Mouse (Mus musculus) splenic B cell, adult 2 months (primary cell): ENCODE results near the gene Col1a1.

ENCODE experiments used
- DNase-seq: peaks from one replicate; pipeline ENCODE4 v3.0.0-alpha.2; 2011; ENCODE audit warnings: low read depth, low spot score
- H3K27me3 ChIP-seq: 2 replicates; pipeline ENCODE4 v1.6.1; 2012; ENCODE audit warnings: mild to moderate bottlenecking, low read length, moderate library complexity, mixed read lengths; ENCODE audit not compliant: control insufficient read depth, poor library complexity, insufficient read depth, severe bottlenecking
- H3K36me3 ChIP-seq: 2 replicates; pipeline ENCODE4 v1.6.1; 2012; ENCODE audit warnings: mild to moderate bottlenecking, low read length, moderate library complexity, mixed read lengths; ENCODE audit not compliant: control insufficient read depth, poor library complexity, insufficient read depth, severe bottlenecking

The Col1a1 gene

DNA sequence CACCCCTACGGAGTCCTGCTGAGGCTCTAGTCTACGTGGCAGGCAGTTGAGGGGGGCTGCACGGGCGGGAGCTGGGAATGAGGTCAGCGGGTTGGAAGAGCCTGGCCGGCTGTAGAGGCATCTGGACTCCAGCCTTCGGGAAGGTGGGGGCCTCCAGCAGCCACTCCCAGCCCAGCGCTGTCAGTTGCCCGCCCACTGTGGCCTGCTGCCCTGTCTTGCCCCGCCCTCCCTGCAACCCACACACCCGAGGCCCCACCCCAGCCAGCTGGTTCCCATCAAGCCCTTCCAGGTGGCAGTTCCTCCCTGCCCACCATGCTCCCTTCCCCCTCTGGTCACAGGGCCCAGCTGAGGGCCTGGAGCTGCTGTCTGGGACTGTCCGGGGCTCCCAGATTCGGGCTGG lies 7.2 kb upstream of the Col1a1 start:
- DNase-seq: no peak
- Histone ChIP-seq H3K27me3 (no peaks in the 10 kb centered on the region), H3K36me3 (no peaks in the 10 kb centered on the region)

DNA sequence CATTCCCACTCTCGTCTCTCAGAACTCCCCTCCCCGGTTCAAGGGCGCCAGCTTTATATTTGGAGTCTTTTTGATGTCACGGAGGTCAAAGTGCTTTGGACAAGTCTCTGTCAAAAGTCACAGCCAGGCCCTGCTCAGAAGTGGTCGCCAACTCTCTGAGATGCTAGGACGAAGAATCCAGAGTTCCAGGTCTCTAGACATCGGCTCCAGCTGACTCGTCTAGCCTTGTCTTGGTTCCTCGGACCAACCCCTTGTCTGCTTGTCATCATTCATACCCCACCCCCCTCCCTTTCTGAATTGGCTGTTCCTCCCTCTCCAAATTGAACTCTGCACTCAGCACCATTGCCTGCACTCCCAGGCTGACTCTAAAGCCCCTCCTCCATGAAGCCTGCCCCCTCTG lies 6.4 kb upstream of the Col1a1 start:
- DNase-seq: no peak
- H3K36me3 ChIP-seq: no peaks in the 10 kb centered on the region
- no peaks in the 10 kb centered on the region for H3K27me3 ChIP-seq

DNA sequence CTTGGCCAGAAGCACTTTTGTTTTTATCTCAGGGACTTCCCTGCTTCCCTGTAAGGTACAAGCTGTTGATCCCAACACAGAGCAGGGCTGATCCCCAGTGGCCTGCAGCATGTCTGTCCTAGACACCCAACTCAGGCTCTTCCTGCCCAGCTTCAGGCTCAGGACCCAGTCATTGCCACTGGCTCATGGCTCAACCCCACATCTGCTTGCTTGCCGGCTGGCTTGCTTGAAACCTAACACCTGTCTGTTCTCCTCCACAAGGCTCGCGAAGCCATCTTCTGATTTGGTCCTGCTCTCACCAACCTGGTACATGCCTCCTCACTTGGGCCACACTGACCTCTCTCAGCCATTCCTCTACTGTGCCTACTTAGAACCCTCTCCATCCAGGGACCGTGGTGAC lies 5.9 kb upstream of the Col1a1 start:
- Histone ChIP-seq H3K27me3 (no peaks in the 10 kb centered on the region), H3K36me3 (no peaks in the 10 kb centered on the region)
- DNase-seq: no peak

DNA sequence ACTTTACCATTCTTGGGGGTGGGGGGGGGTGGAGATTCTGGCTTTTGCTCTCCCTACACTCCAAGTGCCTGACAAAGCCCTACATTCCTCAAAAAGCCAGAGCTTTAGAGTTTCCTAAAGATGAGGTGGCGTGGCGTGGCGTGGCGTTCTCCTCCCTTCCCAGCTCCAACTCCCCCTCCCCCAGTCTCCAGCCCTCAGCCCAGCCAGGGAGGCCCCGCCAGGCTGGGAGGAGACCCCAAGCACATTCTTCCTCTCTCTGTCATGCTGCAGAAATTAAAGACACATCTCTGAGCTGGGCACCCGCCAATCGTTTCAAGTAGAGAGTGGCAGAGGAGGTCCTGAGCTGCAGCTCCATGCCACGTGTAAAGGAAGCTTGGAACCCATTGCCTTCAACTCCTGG lies 2.4 kb upstream of the Col1a1 start:
- DNase-seq: no peak
- Histone ChIP-seq H3K36me3 (no peaks in the 10 kb centered on the region), H3K27me3 (no peaks in the 10 kb centered on the region)

DNA sequence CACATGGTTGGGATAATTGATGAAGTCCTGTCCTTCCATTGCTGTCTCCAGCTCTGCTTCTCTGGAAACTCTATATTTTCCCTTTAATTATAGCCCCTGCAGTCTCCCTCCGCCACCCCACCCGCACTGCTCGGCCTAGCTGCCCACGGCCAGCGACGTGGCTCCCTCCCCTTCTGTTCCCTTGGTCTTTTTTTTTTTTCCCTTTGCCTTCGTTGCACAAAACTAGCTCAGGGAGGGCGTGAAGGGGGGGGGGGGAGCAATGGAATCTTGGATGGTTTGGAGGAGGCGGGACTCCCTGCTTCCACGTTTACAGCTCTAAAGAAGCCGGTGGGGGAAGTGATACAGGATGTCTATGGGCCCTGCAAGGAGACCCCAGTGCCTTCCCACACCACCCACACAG lies 1.5 kb upstream of the Col1a1 start:
- H3K36me3 ChIP-seq: no peaks in the 10 kb centered on the region
- no peak for DNase-seq
- no peaks in the 10 kb centered on the region for H3K27me3 ChIP-seq

DNA sequence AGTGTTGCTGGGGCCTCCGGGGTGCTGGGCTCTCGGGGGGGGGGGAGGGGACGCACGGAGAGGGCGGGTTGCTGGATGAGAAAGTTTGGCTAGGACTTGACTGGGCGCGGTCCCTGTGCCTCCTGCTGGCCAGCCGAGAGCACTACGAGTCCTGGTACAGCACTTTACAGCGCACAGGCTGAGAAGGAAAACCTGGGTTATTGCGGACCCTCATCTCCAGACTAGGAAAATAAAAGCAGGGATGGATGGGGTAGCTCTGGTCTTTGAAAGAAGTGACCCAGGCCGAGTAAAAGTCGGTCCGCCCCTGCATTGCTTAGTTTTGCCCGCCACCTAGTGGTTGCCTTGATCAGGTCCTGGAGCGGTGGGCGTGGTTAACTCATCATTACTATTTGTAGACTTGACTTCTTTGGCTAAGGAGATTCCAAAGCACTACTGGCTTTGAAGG lies 849 bp downstream of the Col1a1 start:
- DNase-seq: peak; percentile 82
- H3K36me3 ChIP-seq: no peaks in the 10 kb centered on the region
- H3K27me3 ChIP-seq: no peaks in the 10 kb centered on the region

DNA sequence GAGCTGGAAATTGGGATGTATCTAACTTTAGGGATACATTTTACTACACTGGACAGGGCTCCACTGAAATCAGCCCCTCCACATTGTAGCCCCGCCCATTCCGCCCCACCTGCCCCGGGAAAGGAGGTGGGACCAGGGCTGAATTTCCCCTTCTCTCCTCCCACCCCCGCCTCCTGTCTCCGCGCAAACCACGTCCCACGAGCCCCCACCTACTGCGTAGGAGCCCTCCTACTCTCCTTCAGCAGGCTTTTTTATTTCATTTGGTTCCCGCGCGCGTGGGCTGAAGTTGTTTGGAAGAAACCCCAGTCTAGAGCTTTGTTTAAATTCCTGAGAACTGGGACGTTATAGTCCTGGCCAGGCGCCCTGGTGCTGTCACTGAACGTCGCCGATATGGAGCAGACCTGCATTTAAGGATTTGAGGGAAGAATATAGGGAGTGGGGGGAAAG lies 1.3 kb downstream of the Col1a1 start:
- no peaks in the 10 kb centered on the region for H3K27me3 ChIP-seq
- no peaks in the 10 kb centered on the region for H3K36me3 ChIP-seq
- DNase-seq: no peak

DNA sequence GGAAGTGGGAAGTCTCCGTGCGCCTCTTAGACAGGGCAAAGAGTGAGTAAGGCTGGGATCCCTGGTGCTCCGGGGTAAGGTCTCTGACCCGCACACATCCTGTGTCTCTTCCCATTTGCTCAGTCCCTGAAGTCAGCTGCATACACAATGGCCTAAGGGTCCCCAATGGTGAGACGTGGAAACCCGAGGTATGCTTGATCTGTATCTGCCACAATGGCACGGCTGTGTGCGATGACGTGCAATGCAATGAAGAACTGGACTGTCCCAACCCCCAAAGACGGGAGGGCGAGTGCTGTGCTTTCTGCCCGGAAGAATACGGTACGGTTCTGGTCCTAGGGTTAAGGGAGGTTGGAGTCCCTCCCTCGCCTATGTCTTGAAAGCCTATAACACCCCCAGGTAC lies 1.8 kb downstream of the Col1a1 start:
- Histone ChIP-seq H3K27me3 (no peaks in the 10 kb centered on the region), H3K36me3 (no peaks in the 10 kb centered on the region)
- peak; percentile 21 for DNase-seq

DNA sequence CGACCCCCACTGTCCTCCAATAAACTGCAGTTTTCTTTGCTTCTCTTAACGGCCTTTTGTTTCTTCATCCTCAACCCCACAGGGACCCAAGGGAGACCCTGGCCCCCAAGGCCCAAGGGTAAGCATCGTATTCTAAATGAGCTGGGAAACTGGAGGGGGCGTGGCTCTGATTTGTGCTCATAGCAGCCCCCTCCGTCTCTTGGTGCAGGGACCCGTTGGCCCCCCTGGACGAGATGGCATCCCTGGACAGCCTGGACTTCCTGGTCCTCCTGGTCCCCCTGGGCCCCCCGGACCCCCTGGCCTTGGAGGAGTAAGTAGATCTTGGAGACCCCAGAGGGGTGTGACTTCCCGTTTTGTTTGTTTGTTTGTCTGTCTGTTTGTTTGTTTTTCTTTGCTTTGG lies 2.3 kb downstream of the Col1a1 start:
- H3K36me3 ChIP-seq: no peaks in the 10 kb centered on the region
- H3K27me3 ChIP-seq: no peaks in the 10 kb centered on the region
- DNase-seq: no peak

DNA sequence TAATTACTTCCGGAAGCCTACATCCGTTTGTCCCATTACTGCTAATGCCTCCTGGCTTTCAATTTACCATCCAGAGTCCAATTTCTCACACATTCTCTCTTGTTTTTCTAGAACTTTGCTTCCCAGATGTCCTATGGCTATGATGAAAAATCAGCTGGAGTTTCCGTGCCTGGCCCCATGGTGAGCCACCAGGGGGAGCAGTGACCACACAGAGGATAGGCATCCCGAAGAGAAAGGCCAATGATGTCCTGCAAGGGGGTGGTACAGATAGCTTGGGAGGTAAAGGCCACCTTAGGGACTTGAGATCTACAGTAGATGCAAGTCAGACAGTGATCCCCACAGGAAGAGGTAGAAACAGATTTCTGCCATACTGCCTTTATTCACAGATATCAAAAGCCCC lies 3.3 kb downstream of the Col1a1 start:
- peak; percentile 65 for DNase-seq
- Histone ChIP-seq H3K36me3 (no peaks in the 10 kb centered on the region), H3K27me3 (no peaks in the 10 kb centered on the region)

DNA sequence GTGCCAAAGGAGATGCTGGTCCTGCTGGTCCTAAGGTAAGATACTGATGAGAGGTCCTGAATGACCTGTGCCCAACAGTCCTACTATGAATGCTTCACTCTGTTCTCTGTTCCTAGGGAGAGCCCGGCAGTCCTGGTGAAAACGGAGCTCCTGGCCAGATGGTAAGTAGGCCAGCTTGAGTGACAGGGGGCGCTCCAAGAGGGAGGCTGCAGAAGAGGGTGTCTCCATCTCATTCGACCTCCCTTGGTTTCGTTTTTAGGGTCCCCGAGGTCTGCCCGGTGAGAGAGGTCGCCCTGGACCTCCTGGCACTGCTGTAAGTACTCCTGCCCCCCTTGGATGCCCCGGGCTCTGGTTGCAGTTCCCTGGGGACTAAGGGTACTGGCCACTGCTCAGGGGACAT lies 5.1 kb downstream of the Col1a1 start:
- no peaks in the 10 kb centered on the region for H3K27me3 ChIP-seq
- H3K36me3 ChIP-seq: no peaks in the 10 kb centered on the region
- no peak for DNase-seq

DNA sequence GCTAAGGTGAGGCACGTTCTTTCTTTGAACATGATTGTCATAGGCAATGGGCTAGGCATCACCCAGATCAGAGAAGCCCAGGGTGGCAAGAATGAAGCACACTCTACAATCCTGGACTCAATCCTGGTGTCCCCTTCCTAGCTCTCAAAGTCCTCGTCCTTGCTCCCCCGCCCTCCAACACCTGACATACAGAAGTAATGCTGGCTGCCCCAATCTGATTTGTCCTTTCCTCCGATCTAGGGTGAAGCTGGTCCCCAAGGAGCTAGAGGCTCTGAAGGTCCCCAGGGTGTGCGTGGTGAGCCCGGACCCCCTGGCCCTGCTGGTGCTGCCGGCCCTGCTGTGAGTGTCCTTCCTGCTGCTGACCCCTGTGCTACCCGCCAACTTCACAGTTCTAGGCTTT lies 5.8 kb downstream of the Col1a1 start:
- Histone ChIP-seq H3K27me3 (no peaks in the 10 kb centered on the region), H3K36me3 (no peaks in the 10 kb centered on the region)
- DNase-seq: no peak

DNA sequence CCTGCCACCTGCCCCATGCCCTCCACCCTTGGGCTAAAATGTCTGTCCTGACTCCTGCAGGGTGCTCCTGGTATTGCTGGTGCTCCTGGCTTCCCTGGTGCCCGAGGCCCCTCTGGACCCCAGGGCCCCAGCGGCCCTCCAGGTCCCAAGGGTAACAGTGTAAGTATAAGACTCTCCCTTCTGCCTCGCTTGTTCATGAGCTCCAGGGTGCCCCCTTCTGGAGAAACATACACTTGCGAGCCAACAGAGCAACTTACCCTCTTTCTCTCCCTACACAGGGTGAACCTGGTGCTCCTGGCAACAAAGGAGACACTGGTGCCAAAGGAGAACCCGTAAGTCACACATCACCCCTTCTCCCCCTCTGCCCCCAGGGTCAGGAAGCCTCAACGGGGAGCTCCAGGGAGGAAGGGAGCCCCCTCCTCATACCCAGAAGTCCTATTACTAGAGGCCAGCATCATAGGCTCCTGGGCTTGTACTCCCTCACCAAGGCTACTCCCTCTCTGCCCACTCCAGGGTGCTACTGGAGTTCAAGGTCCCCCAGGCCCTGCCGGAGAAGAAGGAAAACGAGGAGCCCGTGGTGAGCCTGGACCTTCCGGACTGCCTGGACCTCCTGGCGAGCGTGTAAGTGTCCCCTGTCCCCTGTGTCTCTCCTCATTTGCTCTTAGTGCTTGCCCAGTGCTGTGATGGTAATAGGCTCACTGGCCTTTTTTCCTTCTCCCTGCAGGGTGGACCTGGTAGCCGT lies 6.4 kb downstream of the Col1a1 start:
- Histone ChIP-seq H3K27me3 (no peaks in the 10 kb centered on the region), H3K36me3 (no peaks in the 10 kb centered on the region)
- peak; percentile 60 for DNase-seq

DNA sequence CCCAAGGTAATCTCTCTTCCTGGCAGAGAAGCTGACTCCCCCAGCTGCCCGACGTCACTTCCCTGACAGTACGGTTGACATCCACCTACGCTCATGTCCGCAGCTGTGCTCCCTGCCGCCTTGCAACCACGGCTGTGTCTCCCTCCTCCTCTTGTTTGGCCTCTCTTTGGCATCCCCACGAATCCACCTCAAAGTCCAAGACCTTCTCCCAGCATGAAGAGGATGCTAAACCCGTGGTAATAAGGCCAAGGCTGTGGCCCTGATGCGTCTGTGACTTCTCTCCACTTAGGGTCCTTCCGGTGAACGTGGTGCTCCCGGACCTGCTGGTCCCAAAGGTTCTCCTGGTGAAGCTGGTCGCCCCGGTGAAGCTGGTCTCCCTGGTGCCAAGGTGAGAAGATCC lies 7.0 kb downstream of the Col1a1 start:
- DNase-seq: no peak
- no peaks in the 10 kb centered on the region for H3K36me3 ChIP-seq
- no peaks in the 10 kb centered on the region for H3K27me3 ChIP-seq

DNA sequence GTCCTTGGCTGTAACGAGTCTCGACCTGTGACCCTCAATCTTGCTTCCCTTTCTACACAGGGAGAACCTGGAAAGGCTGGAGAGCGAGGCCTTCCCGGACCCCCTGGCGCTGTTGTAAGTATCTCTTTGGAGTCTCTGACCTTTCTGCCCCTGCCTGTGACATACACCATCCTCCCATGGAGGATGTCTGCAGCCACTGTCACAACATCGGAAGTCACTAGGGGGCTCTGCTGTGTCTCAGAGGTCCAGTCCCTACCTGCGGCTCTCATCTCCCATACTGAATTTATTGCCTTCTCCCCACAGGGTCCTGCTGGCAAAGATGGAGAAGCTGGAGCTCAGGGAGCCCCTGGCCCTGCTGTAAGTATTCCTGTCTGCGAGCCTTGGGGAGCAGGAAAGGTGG lies 8.3 kb downstream of the Col1a1 start:
- no peaks in the 10 kb centered on the region for H3K36me3 ChIP-seq
- H3K27me3 ChIP-seq: no peaks in the 10 kb centered on the region
- no peak for DNase-seq

DNA sequence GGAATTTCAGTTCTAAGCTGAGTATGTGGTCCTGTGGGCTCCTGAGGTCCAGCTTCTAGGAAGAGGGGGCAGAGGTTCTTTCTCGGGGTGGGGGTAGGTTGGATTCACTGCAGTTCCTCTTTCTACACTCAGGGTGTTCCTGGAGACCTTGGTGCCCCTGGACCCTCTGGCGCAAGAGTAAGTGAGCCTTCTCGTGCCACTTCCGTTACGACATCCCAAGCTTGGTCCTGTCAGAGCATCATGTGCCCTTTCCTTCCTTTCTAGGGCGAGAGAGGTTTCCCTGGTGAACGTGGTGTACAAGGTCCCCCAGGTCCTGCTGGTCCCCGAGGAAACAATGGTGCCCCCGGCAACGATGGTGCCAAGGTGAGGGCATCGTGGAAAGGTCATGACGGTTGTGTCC lies 9.2 kb downstream of the Col1a1 start:
- Histone ChIP-seq H3K36me3 (no peaks in the 10 kb centered on the region), H3K27me3 (no peaks in the 10 kb centered on the region)
- no peak for DNase-seq
